Mouse (Mus musculus): ENCODE data around the gene Lrrc3b. TPM values are rescaled to one million over a fixed set of nuclear protein-coding genes. Genes with fewer than 3 reads are reported as not detected.

The Lrrc3b gene
- polyA plus RNA-seq, 1 experiment: 0.15 TPM

DNA sequence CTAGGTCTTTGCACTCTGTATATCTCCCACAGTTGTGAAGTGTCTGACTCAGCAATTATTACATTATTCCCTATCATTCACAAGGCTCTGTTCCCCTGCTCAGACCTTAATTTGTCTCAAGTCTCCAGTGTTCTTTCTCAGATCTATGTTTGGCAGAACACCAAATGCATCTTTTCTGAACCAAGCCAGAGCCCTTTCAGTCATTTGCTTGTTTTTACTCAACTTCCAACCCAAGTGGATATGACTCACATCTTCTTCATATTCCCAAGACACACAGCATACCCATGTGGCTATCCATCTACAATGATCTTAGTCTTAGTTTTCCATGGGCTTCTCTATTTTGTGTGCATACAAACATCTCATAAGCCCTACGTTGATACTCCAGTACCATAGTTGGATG is 17.2 kb downstream of the Lrrc3b start:
- no peaks in the 10 kb centered on the region for H3K36me3 ChIP-seq (ENCODE audit: control insufficient read depth, insufficient read depth, low read length)

GRCm38 (mm10) chr14:15410686-15411534 is 27.9 kb downstream of the Lrrc3b start:
- no peak overlapping the region for H3K4me3 ChIP-seq (ENCODE audit: control insufficient read depth, low read depth, low read length)
- no peaks in the 10 kb centered on the region for H3K27me3 ChIP-seq (ENCODE audit: control insufficient read depth, insufficient read depth, low read length)
- H3K36me3 ChIP-seq (ENCODE audit: control insufficient read depth, insufficient read depth, low read length): no peaks in the 10 kb centered on the region
- no peak overlapping the region for H3K27ac ChIP-seq (ENCODE audit: control insufficient read depth, insufficient read depth, low read depth, low read length)
- TF ChIP-seq CTCF (IDR thresholded peaks at IDR 0.05; ENCODE audit: control insufficient read depth, insufficient read depth, insufficient replicate concordance, low read depth, low read length): no peak
- no peak for TF ChIP-seq POLR2A (IDR thresholded peaks at IDR 0.05; ENCODE audit: control insufficient read depth, low read depth, low read length)
- no peaks in the 10 kb centered on the region for H3K4me1 ChIP-seq (ENCODE audit: control insufficient read depth, insufficient read depth, low read length)

More for the DNA sequence above, 17.2 kb downstream of the Lrrc3b start:
- no peaks in the 10 kb centered on the region for H3K4me1 ChIP-seq (ENCODE audit: control insufficient read depth, insufficient read depth, low read length)
- H3K27ac ChIP-seq (ENCODE audit: control insufficient read depth, insufficient read depth, low read depth, low read length): no peak overlapping the region
- H3K27me3 ChIP-seq (ENCODE audit: control insufficient read depth, insufficient read depth, low read length): no peaks in the 10 kb centered on the region
- TF ChIP-seq CTCF (IDR thresholded peaks at IDR 0.05; ENCODE audit: control insufficient read depth, insufficient read depth, insufficient replicate concordance, low read depth, low read length) (no peak), POLR2A (IDR thresholded peaks at IDR 0.05; ENCODE audit: control insufficient read depth, low read depth, low read length) (no peak)
- no peak overlapping the region for H3K4me3 ChIP-seq (ENCODE audit: control insufficient read depth, low read depth, low read length)

GRCm38 (mm10) chr14:15385536-15385935 is 53.3 kb downstream of the Lrrc3b start:
- H3K27me3 ChIP-seq (ENCODE audit: control insufficient read depth, insufficient read depth, low read length): no peaks in the 10 kb centered on the region
- TF ChIP-seq CTCF (IDR thresholded peaks at IDR 0.05; ENCODE audit: control insufficient read depth, insufficient read depth, insufficient replicate concordance, low read depth, low read length) (no peak), POLR2A (IDR thresholded peaks at IDR 0.05; ENCODE audit: control insufficient read depth, low read depth, low read length) (no peak)
- H3K4me3 ChIP-seq (ENCODE audit: control insufficient read depth, low read depth, low read length): no peak overlapping the region
- no peak overlapping the region for H3K27ac ChIP-seq (ENCODE audit: control insufficient read depth, insufficient read depth, low read depth, low read length)
- H3K4me1 ChIP-seq (ENCODE audit: control insufficient read depth, insufficient read depth, low read length): no peaks in the 10 kb centered on the region
- no peaks in the 10 kb centered on the region for H3K36me3 ChIP-seq (ENCODE audit: control insufficient read depth, insufficient read depth, low read length)

DNA sequence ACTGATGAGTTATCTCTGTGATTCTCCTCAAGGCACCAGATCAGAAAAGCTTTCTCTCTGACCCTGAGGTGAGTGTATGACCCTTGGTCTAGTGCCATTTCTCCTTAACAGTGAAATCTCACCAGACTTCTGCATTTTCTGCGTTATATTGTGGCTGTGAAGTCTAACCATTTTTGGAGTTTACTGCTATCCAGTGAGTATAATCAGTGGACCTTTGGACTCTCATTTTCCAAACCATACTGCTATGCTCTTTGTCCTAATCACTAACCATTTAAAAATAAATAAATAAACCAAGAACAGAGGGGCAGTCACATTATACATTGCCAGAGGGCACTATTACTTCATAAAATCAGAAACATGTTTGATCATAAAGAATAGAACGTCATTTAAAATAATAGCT is 53.8 kb downstream of the Lrrc3b start:
- Histone ChIP-seq H3K27me3 (ENCODE audit: control insufficient read depth, insufficient read depth, low read length) (no peaks in the 10 kb centered on the region), H3K4me3 (ENCODE audit: control insufficient read depth, low read depth, low read length) (no peak overlapping the region), H3K27ac (ENCODE audit: control insufficient read depth, insufficient read depth, low read depth, low read length) (no peak overlapping the region), H3K36me3 (ENCODE audit: control insufficient read depth, insufficient read depth, low read length) (no peaks in the 10 kb centered on the region), H3K4me1 (ENCODE audit: control insufficient read depth, insufficient read depth, low read length) (no peaks in the 10 kb centered on the region)
- TF ChIP-seq POLR2A (IDR thresholded peaks at IDR 0.05; ENCODE audit: control insufficient read depth, low read depth, low read length) (no peak), CTCF (IDR thresholded peaks at IDR 0.05; ENCODE audit: control insufficient read depth, insufficient read depth, insufficient replicate concordance, low read depth, low read length) (no peak)

- H3K4me3 ChIP-seq (ENCODE audit: control insufficient read depth, low read depth, low read length): no peak overlapping the region
- H3K4me1 ChIP-seq (ENCODE audit: control insufficient read depth, insufficient read depth, low read length): no peaks in the 10 kb centered on the region
- no peaks in the 10 kb centered on the region for H3K36me3 ChIP-seq (ENCODE audit: control insufficient read depth, insufficient read depth, low read length)
- H3K27ac ChIP-seq (ENCODE audit: control insufficient read depth, insufficient read depth, low read depth, low read length): no peak overlapping the region
- H3K27me3 ChIP-seq (ENCODE audit: control insufficient read depth, insufficient read depth, low read length): no peaks in the 10 kb centered on the region
- TF ChIP-seq CTCF (IDR thresholded peaks at IDR 0.05; ENCODE audit: control insufficient read depth, insufficient read depth, insufficient replicate concordance, low read depth, low read length) (no peak), POLR2A (IDR thresholded peaks at IDR 0.05; ENCODE audit: control insufficient read depth, low read depth, low read length) (no peak)
Measured at GRCm38 (mm10) chr14:15384532-15384931, 54.3 kb downstream of the Lrrc3b start.

DNA sequence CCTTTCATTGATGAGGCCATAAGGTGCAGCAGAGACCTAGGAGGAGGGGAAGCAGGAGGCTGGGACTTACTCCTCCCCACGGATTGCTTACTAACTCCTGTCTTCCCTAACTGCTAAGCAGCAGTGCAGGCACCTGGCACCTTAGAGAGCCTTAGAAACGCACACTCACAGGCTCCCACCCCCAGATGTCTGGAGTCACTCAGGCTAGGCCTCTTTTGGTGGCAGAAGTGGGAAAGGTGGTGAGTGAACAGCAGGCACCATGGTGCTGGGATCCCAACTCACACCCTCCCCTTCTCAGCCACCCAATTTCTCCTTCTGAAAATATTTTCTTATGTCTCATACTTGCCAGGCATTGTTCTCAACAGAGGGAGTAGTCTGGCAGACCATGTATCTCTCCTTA is 55.7 kb downstream of the Lrrc3b start:
- Histone ChIP-seq H3K27ac (ENCODE audit: control insufficient read depth, insufficient read depth, low read depth, low read length) (no peak overlapping the region), H3K4me3 (ENCODE audit: control insufficient read depth, low read depth, low read length) (no peak overlapping the region), H3K27me3 (ENCODE audit: control insufficient read depth, insufficient read depth, low read length) (no peaks in the 10 kb centered on the region), H3K36me3 (ENCODE audit: control insufficient read depth, insufficient read depth, low read length) (no peaks in the 10 kb centered on the region), H3K4me1 (ENCODE audit: control insufficient read depth, insufficient read depth, low read length) (no peaks in the 10 kb centered on the region)
- no peak for TF ChIP-seq CTCF (IDR thresholded peaks at IDR 0.05; ENCODE audit: control insufficient read depth, insufficient read depth, insufficient replicate concordance, low read depth, low read length)
- no peak for TF ChIP-seq POLR2A (IDR thresholded peaks at IDR 0.05; ENCODE audit: control insufficient read depth, low read depth, low read length)

GRCm38 (mm10) chr14:15377368-15377767 is 61.4 kb downstream of the Lrrc3b start:
- H3K36me3 ChIP-seq (ENCODE audit: control insufficient read depth, insufficient read depth, low read length): no peaks in the 10 kb centered on the region
- TF ChIP-seq CTCF (IDR thresholded peaks at IDR 0.05; ENCODE audit: control insufficient read depth, insufficient read depth, insufficient replicate concordance, low read depth, low read length) (no peak), POLR2A (IDR thresholded peaks at IDR 0.05; ENCODE audit: control insufficient read depth, low read depth, low read length) (no peak)
- no peaks in the 10 kb centered on the region for H3K4me1 ChIP-seq (ENCODE audit: control insufficient read depth, insufficient read depth, low read length)
- no peak overlapping the region for H3K27ac ChIP-seq (ENCODE audit: control insufficient read depth, insufficient read depth, low read depth, low read length)
- no peaks in the 10 kb centered on the region for H3K27me3 ChIP-seq (ENCODE audit: control insufficient read depth, insufficient read depth, low read length)
- H3K4me3 ChIP-seq (ENCODE audit: control insufficient read depth, low read depth, low read length): no peak overlapping the region

Data from testis, adult 2 months (tissue).